Mouse (Mus musculus) small intestine, adult 2 months (tissue): ENCODE measurements around the gene Dpyd.

Experiments used
- CTCF ChIP-seq: fragments of 200-500 bp; IDR thresholded peaks from 2 replicates; pipeline ENCODE4 v1.5.1; 2012; ENCODE audit warnings: low read depth, mild to moderate bottlenecking, control low read depth, inconsistent platforms, low read length, moderate library complexity, mixed read lengths; ENCODE audit not compliant: insufficient replicate concordance, insufficient read length; ENCODE audit errors: extremely low read depth
- POLR2A ChIP-seq: fragments of 200-500 bp; IDR thresholded peaks from 2 replicates; pipeline ENCODE4 v1.6.1; 2012; ENCODE audit warnings: low read depth, mild to moderate bottlenecking, control low read depth, inconsistent platforms, low read length, moderate library complexity

DNA sequence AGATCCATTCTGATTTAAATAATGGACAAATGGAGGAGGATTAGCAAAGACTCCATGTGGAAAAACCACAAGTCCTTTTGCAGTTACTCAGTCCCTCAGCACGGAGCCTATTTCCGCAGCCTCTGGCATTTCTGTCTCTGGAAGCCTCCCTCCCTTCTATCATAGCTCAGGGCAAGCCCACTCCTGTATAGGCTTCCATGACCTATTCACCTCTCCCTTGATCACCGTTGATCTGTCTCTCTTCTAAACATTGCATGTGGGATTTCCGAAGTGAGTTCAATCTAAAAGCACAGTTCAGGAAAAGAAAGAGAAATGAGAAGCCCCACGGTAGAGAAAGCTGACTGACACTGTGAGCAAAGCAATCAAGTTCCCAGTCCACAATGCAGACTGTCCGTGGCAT lies 20.2 kb upstream of the Dpyd start:
- TF ChIP-seq CTCF, result no peak
- no peak for TF ChIP-seq POLR2A
